Mouse (Mus musculus): Measurements from ENCODE around the gene Tmem242. TPM values are rescaled to one million over a fixed set of nuclear protein-coding genes. Genes with fewer than 3 reads are reported as not detected.

Gene Tmem242
- polyA plus RNA-seq, 1 experiment from 2014 or later, result 130 TPM

- H3K27ac ChIP-seq, result no peak overlapping the region
- WGBS, result 54% methylated on average over 6 of the region's 6 CpGs
- no peak overlapping the region for H3K4me2 ChIP-seq (ENCODE audit: low read length)
- DNase-seq (ENCODE audit: low spot score), result no peak
- H3K4me1 ChIP-seq (replicated peaks; ENCODE audit: insufficient read depth, low read length), result no peaks in the 10 kb centered on the region
- H3K27me3 ChIP-seq (ENCODE audit: insufficient read depth, low read length), result no peaks in the 10 kb centered on the region
- no peak for TF ChIP-seq CTCF (IDR thresholded peaks at IDR 0.05; ENCODE audit: low read depth)
- H3K9ac ChIP-seq (ENCODE audit: low read depth, low read length), result no peak overlapping the region
- no peak for ATAC-seq (replicated peaks; ENCODE audit: low FRiP score, low read depth)
- no peaks in the 10 kb centered on the region for H3K9me3 ChIP-seq (replicated peaks; ENCODE audit: low read length)
- H3K36me3 ChIP-seq (ENCODE audit: insufficient read depth, low read length), result peaks cover 6% of the 10 kb centered on the region; the same call in 1 of the 2 replicates
- H3K4me3 ChIP-seq (replicated peaks; ENCODE audit: low read depth, low read length), result no peak overlapping the region
Measured at GRCm38 (mm10) chr17:5419771-5420518, 20.1 kb downstream of the Tmem242 start.

- Histone ChIP-seq H3K4me3 (replicated peaks; ENCODE audit: low read depth, low read length) (no peak overlapping the region), H3K9me3 (replicated peaks; ENCODE audit: low read length) (no peaks in the 10 kb centered on the region), H3K4me1 (replicated peaks; ENCODE audit: insufficient read depth, low read length) (no peaks in the 10 kb centered on the region), H3K36me3 (ENCODE audit: insufficient read depth, low read length) (peaks cover 6% of the 10 kb centered on the region; the same call in 1 of the 2 replicates), H3K27me3 (ENCODE audit: insufficient read depth, low read length) (no peaks in the 10 kb centered on the region), H3K27ac (no peak overlapping the region), H3K4me2 (ENCODE audit: low read length) (no peak overlapping the region), H3K9ac (ENCODE audit: low read depth, low read length) (no peak overlapping the region)
- ATAC-seq (replicated peaks; ENCODE audit: low FRiP score, low read depth) (no peak), DNase-seq (ENCODE audit: low spot score) (no peak)
- TF ChIP-seq CTCF (IDR thresholded peaks at IDR 0.05; ENCODE audit: low read depth), result no peak
- 88% methylated on average over 9 of the region's 9 CpGs for WGBS
Measured at GRCm38 (mm10) chr17:5419056-5419455, 21.0 kb downstream of the Tmem242 start.

- Histone ChIP-seq H3K27ac (no peak within 1 kb of the TSS), H3K4me3 (replicated peaks; ENCODE audit: low read depth, low read length) (no peak within 1 kb of the TSS), H3K9ac (ENCODE audit: low read depth, low read length) (no peak within 1 kb of the TSS), H3K4me2 (ENCODE audit: low read length) (no peak within 1 kb of the TSS), H3K27me3 (ENCODE audit: insufficient read depth, low read length) (no peaks in the 10 kb centered on the region), H3K36me3 (ENCODE audit: insufficient read depth, low read length) (peaks cover 6% of the 10 kb centered on the region; the same call in 1 of the 2 replicates), H3K9me3 (replicated peaks; ENCODE audit: low read length) (no peaks in the 10 kb centered on the region), H3K4me1 (replicated peaks; ENCODE audit: insufficient read depth, low read length) (no peaks in the 10 kb centered on the region)
- DNase-seq (ENCODE audit: low spot score), result no peak
- TF ChIP-seq CTCF (IDR thresholded peaks at IDR 0.05; ENCODE audit: low read depth), result no peak
- ATAC-seq (replicated peaks; ENCODE audit: low FRiP score, low read depth), result no peak
- 98% methylated on average over 11 of the region's 11 CpGs for WGBS
Measured at GRCm38 (mm10) chr17:5418545-5418944, 21.5 kb downstream of the Tmem242 start, which contains the start of gene Ldhal6b. TSS of gene Ldhal6b (minus strand) at chr17:5418767.

GRCm38 (mm10) chr17:5416518-5416917, 23.5 kb downstream of the Tmem242 start:
- Histone ChIP-seq H3K27ac (no peak overlapping the region), H3K9ac (ENCODE audit: low read depth, low read length) (no peak overlapping the region), H3K27me3 (ENCODE audit: insufficient read depth, low read length) (no peaks in the 10 kb centered on the region), H3K4me1 (replicated peaks; ENCODE audit: insufficient read depth, low read length) (no peaks in the 10 kb centered on the region), H3K4me2 (ENCODE audit: low read length) (no peak overlapping the region), H3K9me3 (replicated peaks; ENCODE audit: low read length) (no peaks in the 10 kb centered on the region), H3K4me3 (replicated peaks; ENCODE audit: low read depth, low read length) (no peak overlapping the region), H3K36me3 (ENCODE audit: insufficient read depth, low read length) (peaks cover 6% of the 10 kb centered on the region; the same call in 1 of the 2 replicates)
- DNase-seq (ENCODE audit: low spot score) (no peak), ATAC-seq (replicated peaks; ENCODE audit: low FRiP score, low read depth) (no peak)
- WGBS, result 93% methylated on average over 3 of the region's 3 CpGs
- TF ChIP-seq CTCF (IDR thresholded peaks at IDR 0.05; ENCODE audit: low read depth), result no peak

- no peak for ATAC-seq (replicated peaks; ENCODE audit: low FRiP score, low read depth)
Measured at GRCm38 (mm10) chr17:5414041-5414440, 26.0 kb downstream of the Tmem242 start.

GRCm38 (mm10) chr17:5413350-5413749, 26.7 kb downstream of the Tmem242 start:
- Histone ChIP-seq H3K27me3 (ENCODE audit: insufficient read depth, low read length) (no peaks in the 10 kb centered on the region), H3K9ac (ENCODE audit: low read depth, low read length) (no peak overlapping the region), H3K4me3 (replicated peaks; ENCODE audit: low read depth, low read length) (no peak overlapping the region), H3K4me2 (ENCODE audit: low read length) (no peak overlapping the region), H3K4me1 (replicated peaks; ENCODE audit: insufficient read depth, low read length) (no peaks in the 10 kb centered on the region), H3K9me3 (replicated peaks; ENCODE audit: low read length) (no peaks in the 10 kb centered on the region), H3K36me3 (ENCODE audit: insufficient read depth, low read length) (peaks cover 8% of the 10 kb centered on the region; the same call in 1 of the 2 replicates), H3K27ac (no peak overlapping the region)
- ATAC-seq (replicated peaks; ENCODE audit: low FRiP score, low read depth) (no peak), DNase-seq (ENCODE audit: low spot score) (no peak)
- TF ChIP-seq CTCF (IDR thresholded peaks at IDR 0.05; ENCODE audit: low read depth), result no peak
- 91% methylated on average over 13 of the region's 13 CpGs for WGBS

More at GRCm38 (mm10) chr17:5414041-5414440, 26.0 kb downstream of the Tmem242 start:
- no peak for DNase-seq (ENCODE audit: low spot score)
- Histone ChIP-seq H3K9me3 (replicated peaks; ENCODE audit: low read length) (no peaks in the 10 kb centered on the region), H3K4me2 (ENCODE audit: low read length) (no peak overlapping the region), H3K27ac (no peak overlapping the region), H3K4me1 (replicated peaks; ENCODE audit: insufficient read depth, low read length) (no peaks in the 10 kb centered on the region), H3K36me3 (ENCODE audit: insufficient read depth, low read length) (peaks cover 9% of the 10 kb centered on the region; the same call in 1 of the 2 replicates), H3K9ac (ENCODE audit: low read depth, low read length) (no peak overlapping the region), H3K27me3 (ENCODE audit: insufficient read depth, low read length) (no peaks in the 10 kb centered on the region), H3K4me3 (replicated peaks; ENCODE audit: low read depth, low read length) (no peak overlapping the region)
- TF ChIP-seq CTCF (IDR thresholded peaks at IDR 0.05; ENCODE audit: low read depth), result no peak
- WGBS, result 93% methylated on average over 3 of the region's 3 CpGs
